Mouse (Mus musculus): ENCODE measurements around the gene Tnrc18. TPM values are rescaled to one million over a fixed set of nuclear protein-coding genes. Genes with fewer than 3 reads are reported as not detected.

Gene Tnrc18
- polyA plus RNA-seq, 1 experiment, result 0.97 TPM

- Histone ChIP-seq H3K4me1 (ENCODE audit: control insufficient read depth) (peaks cover 23% of the 10 kb centered on the region), H3K4me3 (replicated peaks) (peak overlapping the region; percentile 46), H3K9me3 (ENCODE audit: control insufficient read depth, low read length) (peaks cover 32% of the 10 kb centered on the region; the same call in 1 of the 2 replicates), H3K27me3 (ENCODE audit: control insufficient read depth) (peaks cover 100% of the 10 kb centered on the region), H3K36me3 (ENCODE audit: control insufficient read depth) (no peaks in the 10 kb centered on the region)
- TF ChIP-seq GATA1 (IDR thresholded peaks at IDR 0.05; ENCODE audit: low read length), result no peak
- TF ChIP-seq TAL1 (IDR thresholded peaks at IDR 0.05; ENCODE audit: low read length), result no peak
Observed at GRCm38 (mm10) chr5:142818435-142819360, 1.2 kb upstream of the Tnrc18 start.

GRCm38 (mm10) chr5:142816811-142817523 lies 495 bp downstream of the Tnrc18 start:
- peaks cover 19% of the 10 kb centered on the region for H3K4me1 ChIP-seq (ENCODE audit: control insufficient read depth)
- H3K4me3 ChIP-seq (replicated peaks), result peak overlapping the region; percentile 59
- H3K27me3 ChIP-seq (ENCODE audit: control insufficient read depth), result peaks cover 100% of the 10 kb centered on the region
- H3K9me3 ChIP-seq (ENCODE audit: control insufficient read depth, low read length), result peaks cover 31% of the 10 kb centered on the region; the same call in 1 of the 2 replicates
- no peaks in the 10 kb centered on the region for H3K36me3 ChIP-seq (ENCODE audit: control insufficient read depth)
- no peak for TF ChIP-seq GATA1 (IDR thresholded peaks at IDR 0.05; ENCODE audit: low read length)
- TF ChIP-seq TAL1 (IDR thresholded peaks at IDR 0.05; ENCODE audit: low read length), result no peak

- TF ChIP-seq TAL1 (IDR thresholded peaks at IDR 0.05; ENCODE audit: low read length), result no peak
- no peak for TF ChIP-seq GATA1 (IDR thresholded peaks at IDR 0.05; ENCODE audit: low read length)
- Histone ChIP-seq H3K36me3 (ENCODE audit: control insufficient read depth) (no peaks in the 10 kb centered on the region), H3K9me3 (ENCODE audit: control insufficient read depth, low read length) (peaks cover 26% of the 10 kb centered on the region; the same call in 1 of the 2 replicates), H3K27me3 (ENCODE audit: control insufficient read depth) (peaks cover 100% of the 10 kb centered on the region), H3K4me1 (ENCODE audit: control insufficient read depth) (peaks cover 19% of the 10 kb centered on the region), H3K4me3 (replicated peaks) (peak overlapping the region; percentile 59)
Observed at GRCm38 (mm10) chr5:142816031-142816810, 1.2 kb downstream of the Tnrc18 start.

GRCm38 (mm10) chr5:142815421-142816001 lies 2.0 kb downstream of the Tnrc18 start:
- H3K4me1 ChIP-seq (ENCODE audit: control insufficient read depth), result peaks cover 19% of the 10 kb centered on the region
- H3K4me3 ChIP-seq (replicated peaks), result peak overlapping the region; percentile 59
- peaks cover 100% of the 10 kb centered on the region for H3K27me3 ChIP-seq (ENCODE audit: control insufficient read depth)
- H3K9me3 ChIP-seq (ENCODE audit: control insufficient read depth, low read length), result peaks cover 24% of the 10 kb centered on the region; the same call in 1 of the 2 replicates
- H3K36me3 ChIP-seq (ENCODE audit: control insufficient read depth), result no peaks in the 10 kb centered on the region
- TF ChIP-seq TAL1 (IDR thresholded peaks at IDR 0.05; ENCODE audit: low read length) (no peak), GATA1 (IDR thresholded peaks at IDR 0.05; ENCODE audit: low read length) (no peak)

- H3K27me3 ChIP-seq (ENCODE audit: control insufficient read depth), result peaks cover 100% of the 10 kb centered on the region
- no peak for TF ChIP-seq GATA1 (IDR thresholded peaks at IDR 0.05; ENCODE audit: low read length)
- TF ChIP-seq TAL1 (IDR thresholded peaks at IDR 0.05; ENCODE audit: low read length), result no peak
- no peaks in the 10 kb centered on the region for H3K36me3 ChIP-seq (ENCODE audit: control insufficient read depth)
- peaks cover 20% of the 10 kb centered on the region; the same call in 1 of the 2 replicates for H3K9me3 ChIP-seq (ENCODE audit: control insufficient read depth, low read length)
- peak overlapping the region; percentile 59 for H3K4me3 ChIP-seq (replicated peaks)
- peaks cover 19% of the 10 kb centered on the region for H3K4me1 ChIP-seq (ENCODE audit: control insufficient read depth)
Observed at GRCm38 (mm10) chr5:142814711-142815420, 2.6 kb downstream of the Tnrc18 start.

- no peaks in the 10 kb centered on the region for H3K36me3 ChIP-seq (ENCODE audit: control insufficient read depth)
- peak overlapping the region; percentile 59 for H3K4me3 ChIP-seq (replicated peaks)
- H3K4me1 ChIP-seq (ENCODE audit: control insufficient read depth), result peaks cover 20% of the 10 kb centered on the region
- H3K27me3 ChIP-seq (ENCODE audit: control insufficient read depth), result peaks cover 100% of the 10 kb centered on the region
- TF ChIP-seq TAL1 (IDR thresholded peaks at IDR 0.05; ENCODE audit: low read length) (no peak), GATA1 (IDR thresholded peaks at IDR 0.05; ENCODE audit: low read length) (no peak)
- H3K9me3 ChIP-seq (ENCODE audit: control insufficient read depth, low read length), result peaks cover 20% of the 10 kb centered on the region; the same call in 1 of the 2 replicates
Observed at GRCm38 (mm10) chr5:142814161-142814651, 3.3 kb downstream of the Tnrc18 start.

GRCm38 (mm10) chr5:142813722-142814111 lies 3.7 kb downstream of the Tnrc18 start:
- Histone ChIP-seq H3K36me3 (ENCODE audit: control insufficient read depth) (no peaks in the 10 kb centered on the region), H3K9me3 (ENCODE audit: control insufficient read depth, low read length) (peaks cover 20% of the 10 kb centered on the region; the same call in 1 of the 2 replicates), H3K4me3 (replicated peaks) (no peak overlapping the region), H3K4me1 (ENCODE audit: control insufficient read depth) (peaks cover 21% of the 10 kb centered on the region), H3K27me3 (ENCODE audit: control insufficient read depth) (peaks cover 96% of the 10 kb centered on the region)
- no peak for TF ChIP-seq TAL1 (IDR thresholded peaks at IDR 0.05; ENCODE audit: low read length)
- no peak for TF ChIP-seq GATA1 (IDR thresholded peaks at IDR 0.05; ENCODE audit: low read length)

Measured in erythroblast, embryonic 14.5 days (primary cell).